Mouse (Mus musculus): ENCODE measurements around the gene Sox12. TPM values are rescaled to one million over a fixed set of nuclear protein-coding genes. Genes with fewer than 3 reads are reported as not detected.

Sox12 gene
- polyA plus RNA-seq, 1 experiment from 2014 or later = 13.1 TPM

DNA sequence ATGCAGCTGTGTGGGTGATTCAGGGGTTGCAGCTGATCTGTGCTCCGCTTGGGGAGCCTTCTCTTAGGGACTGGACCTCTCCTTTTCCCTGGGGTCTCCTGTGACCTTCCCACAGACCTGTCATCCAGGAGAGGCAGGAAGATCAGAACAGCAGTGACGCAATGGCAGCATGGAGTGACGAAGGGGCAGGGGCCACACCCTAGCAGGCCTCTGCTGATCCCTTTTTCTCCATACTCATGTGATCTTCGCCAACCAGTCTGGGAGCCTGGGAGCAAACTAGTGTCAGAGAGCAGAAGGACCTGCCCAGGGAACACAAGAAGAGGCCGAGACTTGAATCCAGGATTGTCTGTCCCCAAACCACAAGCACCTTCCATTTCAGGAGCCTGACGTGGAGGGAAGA is 48.7 kb downstream of the Sox12 start:
- no peak overlapping the region for H3K4me2 ChIP-seq
- H3K36me3 ChIP-seq = no peaks in the 10 kb centered on the region
- ATAC-seq (ENCODE audit: insufficient number of reproducible peaks, insufficient read depth, low FRiP score, low TSS enrichment, low read depth) = no peak
- H3K27ac ChIP-seq = no peak overlapping the region
- peaks cover 5% of the 10 kb centered on the region for H3K4me1 ChIP-seq
- WGBS = 83% methylated on average over 6 of the region's 6 CpGs
- H3K4me3 ChIP-seq = no peak overlapping the region
- H3K27me3 ChIP-seq = peaks cover 14% of the 10 kb centered on the region
- no peaks in the 10 kb centered on the region for H3K9me3 ChIP-seq
- H3K9ac ChIP-seq = no peak overlapping the region

GRCm38 (mm10) chr2:152347722-152348121 is 50.1 kb downstream of the Sox12 start:
- Histone ChIP-seq H3K27me3 (peaks cover 21% of the 10 kb centered on the region), H3K4me3 (no peak overlapping the region), H3K4me1 (peaks cover 12% of the 10 kb centered on the region), H3K27ac (no peak overlapping the region), H3K36me3 (no peaks in the 10 kb centered on the region), H3K4me2 (no peak overlapping the region), H3K9me3 (no peaks in the 10 kb centered on the region), H3K9ac (no peak overlapping the region)
- 79% methylated on average over 2 of the region's 2 CpGs for WGBS
- ATAC-seq (ENCODE audit: insufficient number of reproducible peaks, insufficient read depth, low FRiP score, low TSS enrichment, low read depth) = no peak

GRCm38 (mm10) chr2:152346776-152347465 is 50.9 kb downstream of the Sox12 start:
- H3K4me3 ChIP-seq = no peak overlapping the region
- H3K27ac ChIP-seq = no peak overlapping the region
- no peak overlapping the region for H3K4me2 ChIP-seq
- H3K4me1 ChIP-seq = peaks cover 12% of the 10 kb centered on the region
- 27% methylated on average over 9 of the region's 9 CpGs for WGBS
- H3K27me3 ChIP-seq = peaks cover 29% of the 10 kb centered on the region
- ATAC-seq (ENCODE audit: insufficient number of reproducible peaks, insufficient read depth, low FRiP score, low TSS enrichment, low read depth) = no peak
- H3K9me3 ChIP-seq = no peaks in the 10 kb centered on the region
- no peak overlapping the region for H3K9ac ChIP-seq
- H3K36me3 ChIP-seq = no peaks in the 10 kb centered on the region

GRCm38 (mm10) chr2:152345393-152345792 is 52.5 kb downstream of the Sox12 start:
- no peak overlapping the region for H3K4me3 ChIP-seq
- H3K4me1 ChIP-seq = peaks cover 12% of the 10 kb centered on the region
- H3K9me3 ChIP-seq = no peaks in the 10 kb centered on the region
- no peaks in the 10 kb centered on the region for H3K36me3 ChIP-seq
- peaks cover 31% of the 10 kb centered on the region for H3K27me3 ChIP-seq
- H3K4me2 ChIP-seq = no peak overlapping the region
- H3K9ac ChIP-seq = no peak overlapping the region
- ATAC-seq (ENCODE audit: insufficient number of reproducible peaks, insufficient read depth, low FRiP score, low TSS enrichment, low read depth) = no peak
- WGBS = 53% methylated on average over 6 of the region's 6 CpGs
- no peak overlapping the region for H3K27ac ChIP-seq

DNA sequence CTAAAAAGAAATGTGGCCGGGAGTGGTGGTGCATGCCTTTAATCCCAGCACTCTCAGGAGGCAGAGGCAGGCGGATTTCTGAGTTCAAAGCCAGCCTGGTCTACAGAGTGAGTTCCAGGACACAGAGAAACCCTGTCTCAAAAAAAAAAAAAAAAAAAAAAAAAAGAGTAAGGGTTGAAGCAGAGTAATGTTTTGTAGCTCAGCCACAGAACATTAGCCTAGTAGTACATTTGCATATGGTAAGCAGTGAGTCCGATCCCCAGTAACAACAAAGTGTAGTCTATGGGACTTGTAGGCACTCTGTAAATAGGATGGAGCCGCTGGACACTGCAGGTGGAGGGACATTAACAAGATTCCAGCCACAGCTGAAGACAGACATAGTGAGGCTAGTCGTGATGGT is 53.0 kb downstream of the Sox12 start:
- peaks cover 12% of the 10 kb centered on the region for H3K4me1 ChIP-seq
- no peaks in the 10 kb centered on the region for H3K9me3 ChIP-seq
- peaks cover 31% of the 10 kb centered on the region for H3K27me3 ChIP-seq
- WGBS = 62% methylated on average over 5 of the region's 5 CpGs
- ATAC-seq (ENCODE audit: insufficient number of reproducible peaks, insufficient read depth, low FRiP score, low TSS enrichment, low read depth) = no peak
- peak overlapping the region; percentile 95; the same call in 1 of the 2 replicates for H3K4me2 ChIP-seq
- no peaks in the 10 kb centered on the region for H3K36me3 ChIP-seq
- H3K4me3 ChIP-seq = no peak overlapping the region
- H3K27ac ChIP-seq = no peak overlapping the region
- H3K9ac ChIP-seq = no peak overlapping the region

DNA sequence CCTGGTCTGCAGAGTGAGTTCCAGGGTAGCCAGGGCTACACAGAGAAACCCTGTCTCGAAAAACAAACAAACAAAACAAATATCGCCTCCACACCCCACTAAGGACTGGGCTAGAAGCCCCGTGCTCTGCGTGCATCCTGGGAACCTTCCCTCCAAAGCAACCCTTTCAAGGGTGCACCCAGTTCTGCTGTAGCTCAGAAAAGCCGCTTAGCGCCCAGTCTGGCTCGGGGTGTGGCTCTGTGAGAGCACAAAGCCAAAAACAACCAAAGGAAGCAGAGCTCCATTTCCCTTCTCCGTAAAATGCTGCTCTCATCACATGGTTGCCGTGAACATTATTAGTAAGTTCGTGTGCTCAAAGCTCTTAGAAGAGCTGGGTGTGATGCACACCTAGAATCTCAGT is 53.5 kb downstream of the Sox12 start:
- peak overlapping the region; percentile 95 for H3K4me2 ChIP-seq
- ATAC-seq (ENCODE audit: insufficient number of reproducible peaks, insufficient read depth, low FRiP score, low TSS enrichment, low read depth) = no peak
- H3K27me3 ChIP-seq = peaks cover 31% of the 10 kb centered on the region
- no peaks in the 10 kb centered on the region for H3K36me3 ChIP-seq
- H3K9me3 ChIP-seq = no peaks in the 10 kb centered on the region
- WGBS = 9% methylated on average over 10 of the region's 10 CpGs
- H3K4me1 ChIP-seq = peaks cover 12% of the 10 kb centered on the region
- no peak overlapping the region for H3K27ac ChIP-seq
- H3K9ac ChIP-seq = peak overlapping the region; percentile 76
- H3K4me3 ChIP-seq = peak overlapping the region; percentile 59

Other genes with a start within 250 kb of the Sox12 start
- gene Csnk2a1, start 171.2 kb downstream of the Sox12 start, polyA plus RNA-seq (2015; fragmentation: Nextera tagmentation; extraction: Ambion mirVana) = 102 and 108 TPM in 2 replicates
- gene Tbc1d20, start 104.2 kb downstream of the Sox12 start, polyA plus RNA-seq (2015; fragmentation: Nextera tagmentation; extraction: Ambion mirVana) = 45.5 and 45.9 TPM in 2 replicates
- 83.9 and 95.9 TPM in 2 replicates for gene Rbck1, start 65.4 kb downstream of the Sox12 start, polyA plus RNA-seq (2015; fragmentation: Nextera tagmentation; extraction: Ambion mirVana)
- 2.8 and 2.9 TPM in 2 replicates for gene Trib3, start 54.0 kb downstream of the Sox12 start, polyA plus RNA-seq (2015; fragmentation: Nextera tagmentation; extraction: Ambion mirVana)
- gene Nrsn2, start 21.4 kb downstream of the Sox12 start, polyA plus RNA-seq (2015; fragmentation: Nextera tagmentation; extraction: Ambion mirVana) = 2.1 and 2.3 TPM in 2 replicates
- gene Zcchc3, start 17.0 kb upstream of the Sox12 start, polyA plus RNA-seq (2015; fragmentation: Nextera tagmentation; extraction: Ambion mirVana) = 44.1 and 47.8 TPM in 2 replicates
- 0.25 and 0.44 TPM in 2 replicates for gene 6820408C15Rik, start 17.5 kb upstream of the Sox12 start, polyA plus RNA-seq (2015; fragmentation: Nextera tagmentation; extraction: Ambion mirVana)
- gene Defb23, start 66.6 kb upstream of the Sox12 start, polyA plus RNA-seq (2015; fragmentation: Nextera tagmentation; extraction: Ambion mirVana) = not detected in 2 replicates
- not detected in 2 replicates for gene Defb20, start 79.0 kb upstream of the Sox12 start, polyA plus RNA-seq (2015; fragmentation: Nextera tagmentation; extraction: Ambion mirVana)
- gene Defb22, start 92.1 kb upstream of the Sox12 start, polyA plus RNA-seq (2015; fragmentation: Nextera tagmentation; extraction: Ambion mirVana) = not detected in 2 replicates
- gene Defb26, start 113.6 kb upstream of the Sox12 start, polyA plus RNA-seq (2015; fragmentation: Nextera tagmentation; extraction: Ambion mirVana) = not detected in 2 replicates
- not detected in 2 replicates for gene Defb28, start 120.2 kb upstream of the Sox12 start, polyA plus RNA-seq (2015; fragmentation: Nextera tagmentation; extraction: Ambion mirVana)
- not detected in 2 replicates for gene Defb29, start 142.0 kb upstream of the Sox12 start, polyA plus RNA-seq (2015; fragmentation: Nextera tagmentation; extraction: Ambion mirVana)
- not detected in 2 replicates for gene Gm17416, start 171.3 kb upstream of the Sox12 start, polyA plus RNA-seq (2015; fragmentation: Nextera tagmentation; extraction: Ambion mirVana)
- gene Defb21, start 174.7 kb upstream of the Sox12 start, polyA plus RNA-seq (2015; fragmentation: Nextera tagmentation; extraction: Ambion mirVana) = not detected in 2 replicates
- gene Defb19, start 182.2 kb upstream of the Sox12 start, polyA plus RNA-seq (2015; fragmentation: Nextera tagmentation; extraction: Ambion mirVana) = not detected in 2 replicates
- gene Defb45, start 201.3 kb upstream of the Sox12 start, polyA plus RNA-seq (2015; fragmentation: Nextera tagmentation; extraction: Ambion mirVana) = not detected in 2 replicates
- gene Defb36, start 206.3 kb upstream of the Sox12 start, polyA plus RNA-seq (2015; fragmentation: Nextera tagmentation; extraction: Ambion mirVana) = not detected in 2 replicates
- gene Defb25, start 225.0 kb upstream of the Sox12 start, polyA plus RNA-seq (2015; fragmentation: Nextera tagmentation; extraction: Ambion mirVana) = 1.3 TPM in 1 of 2 replicates, not detected in the other
- gene Rem1, start 228.9 kb upstream of the Sox12 start, polyA plus RNA-seq (2015; fragmentation: Nextera tagmentation; extraction: Ambion mirVana) = 1.7 and 3.6 TPM in 2 replicates